Mouse (Mus musculus) lung, embryonic 16.5 days (tissue): ENCODE data around the gene Hivep3. TPM values are rescaled to one million over a fixed set of nuclear protein-coding genes. Genes with fewer than 3 reads are reported as not detected.

Experiments used
- polyA plus RNA-seq: library from polyadenylated mRNA; unstranded; fragments of >200 nt; fragmentation: Nextera tagmentation; extraction: Ambion mirVana; gene quantifications from 2 replicates; pipeline ENCODE4 v1.2.1, GENCODE M21; 2015

Gene Hivep3
- polyA plus RNA-seq, 1 experiment from 2014 or later = 30.3 TPM

Other genes starting within 250 kb of the Hivep3 start
- gene Rimkla, start 241.2 kb upstream of the Hivep3 start, polyA plus RNA-seq = 0.50 TPM in 2 replicates
- 24.1 and 24.9 TPM in 2 replicates for gene Foxj3, start 196.8 kb upstream of the Hivep3 start, polyA plus RNA-seq
- 4.5 and 4.9 TPM in 2 replicates for gene Frg2f1, start 194.3 kb upstream of the Hivep3 start, polyA plus RNA-seq
- gene Guca2a, start 96.1 kb upstream of the Hivep3 start, polyA plus RNA-seq = 0.64 TPM in 1 of 2 replicates, not detected in the other
- 0.62 TPM in 1 of 2 replicates, not detected in the other for gene Guca2b, start 74.8 kb upstream of the Hivep3 start, polyA plus RNA-seq